Mouse (Mus musculus): ENCODE measurements at regions not wholly inside any gene's neighbourhood (a gene's known extent, or its start where the extent isn't known, plus 50 kb on each side); places are given as distances from the start of the nearest gene placed in this dataset.

DNA sequence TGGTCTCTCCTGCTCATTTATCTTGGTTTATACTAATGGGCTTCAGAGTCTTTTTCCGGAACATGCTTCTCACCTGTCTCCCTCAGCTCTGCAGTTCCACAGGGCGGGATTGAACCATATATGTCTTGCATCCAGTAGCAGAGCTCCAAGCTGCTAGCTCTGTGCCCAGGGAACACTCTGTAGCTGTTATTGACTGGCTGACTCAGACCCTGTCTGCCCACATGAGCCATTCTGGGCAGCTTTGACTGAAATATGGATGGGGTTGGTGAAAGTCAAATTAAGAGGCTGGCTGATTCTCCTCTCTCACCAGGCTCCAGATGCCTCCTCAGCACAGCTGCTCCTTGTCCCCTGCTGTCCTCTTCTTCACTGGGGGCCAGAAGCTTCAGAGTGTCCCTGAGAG, 81.4 kb upstream of the Irf2bp2 start:
- DNase-seq = peak in 1 of 2 experiments; percentile 39

DNA sequence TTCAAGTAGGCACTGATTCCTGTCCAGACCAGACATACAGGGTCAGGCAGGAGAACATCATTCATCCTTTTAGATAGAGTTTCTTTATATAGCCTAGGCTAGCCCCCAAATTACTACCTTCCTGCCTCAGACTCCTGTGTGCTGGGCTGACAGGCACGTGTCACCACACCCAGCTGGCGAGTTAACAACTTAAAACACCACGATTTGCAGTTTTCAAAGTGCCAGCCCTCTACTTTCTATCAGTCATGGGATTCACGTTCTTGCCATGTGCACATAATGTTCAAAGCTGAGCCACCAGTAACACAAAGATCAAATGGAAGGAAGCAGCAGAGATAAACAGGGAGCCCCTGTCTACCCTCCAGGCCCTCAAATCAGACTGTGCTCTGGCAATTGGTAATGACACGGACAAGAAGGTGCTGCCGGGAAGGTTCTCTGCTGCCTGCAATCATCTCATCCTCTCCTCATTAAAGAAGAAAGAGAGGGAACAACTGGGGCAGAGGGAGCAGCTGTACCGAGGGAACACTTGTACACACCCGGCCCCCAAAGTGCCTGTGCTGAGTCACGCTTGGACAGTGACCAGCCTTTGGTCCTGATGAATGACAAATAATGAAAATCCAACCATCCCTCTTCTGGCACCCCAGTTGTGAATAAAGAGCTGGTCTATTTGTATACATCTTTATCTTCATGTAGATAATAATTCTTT, 79.4 kb upstream of the Irf2bp2 start:
- peak in 1 of 2 experiments; percentile 14 for DNase-seq

DNA sequence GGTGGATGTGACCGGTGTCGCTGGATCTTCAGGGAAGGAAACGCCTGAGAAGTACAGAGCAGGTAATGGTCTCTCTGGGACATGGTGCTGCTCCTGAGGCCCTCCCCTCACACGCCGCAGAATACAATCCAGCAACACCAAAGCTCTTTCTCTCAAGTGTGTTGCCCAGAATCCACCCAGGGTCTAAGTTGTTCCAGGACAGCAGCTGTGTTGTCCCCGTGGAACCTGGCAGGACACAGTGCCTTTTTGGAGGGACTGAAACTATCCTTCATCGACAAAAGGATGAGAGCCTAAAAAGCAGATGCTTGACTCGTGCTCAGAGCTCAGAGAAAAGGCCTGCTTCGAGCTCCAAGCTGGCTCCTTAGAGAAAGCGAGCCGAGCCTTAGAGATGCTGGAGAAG, 77.8 kb upstream of the Irf2bp2 start:
- DNase-seq = peak in 1 of 2 experiments; percentile 22

DNA sequence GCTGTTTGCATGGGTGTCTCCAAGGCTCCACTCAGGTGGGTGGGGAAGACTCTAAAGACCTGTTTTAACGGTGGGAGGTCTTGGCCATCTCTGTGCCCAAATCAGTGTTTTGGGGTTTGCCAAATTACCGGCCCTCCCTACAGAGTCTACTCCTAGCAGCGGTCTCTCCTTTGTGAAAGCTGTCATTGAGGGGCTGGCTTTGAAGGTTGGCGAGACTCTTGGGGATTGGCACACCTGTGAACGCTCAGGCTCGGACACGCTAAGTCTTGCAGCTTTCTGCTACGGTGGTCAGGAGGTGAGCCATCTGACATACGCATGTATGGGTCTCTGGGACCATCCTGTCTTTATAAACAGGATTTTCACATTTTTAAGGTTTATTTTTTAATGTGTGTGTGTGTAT, 76.1 kb upstream of the Irf2bp2 start:
- peak in 1 of 2 experiments; percentile 10 for DNase-seq

DNA sequence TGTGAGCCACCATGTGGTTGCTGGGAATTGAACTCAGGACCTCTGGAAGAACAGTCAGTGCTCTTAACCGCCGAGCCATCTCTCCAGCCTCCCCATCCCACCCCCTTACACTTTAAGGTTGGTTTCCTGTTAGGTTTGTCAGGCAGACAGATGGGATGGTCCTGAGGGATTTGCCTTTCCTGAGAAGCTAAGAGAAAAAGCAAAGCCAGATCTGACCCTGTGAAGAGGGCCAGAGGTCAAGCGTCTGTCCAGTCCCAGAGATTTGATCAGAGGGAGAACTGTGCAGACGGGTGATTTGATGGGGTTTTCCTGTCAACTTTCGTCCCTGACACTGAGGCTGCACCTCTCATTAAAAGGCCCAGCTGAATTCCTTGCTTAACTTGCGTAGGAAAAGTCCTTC, 75.4 kb upstream of the Irf2bp2 start:
- peak in 1 of 2 experiments; percentile 16 for DNase-seq

DNA sequence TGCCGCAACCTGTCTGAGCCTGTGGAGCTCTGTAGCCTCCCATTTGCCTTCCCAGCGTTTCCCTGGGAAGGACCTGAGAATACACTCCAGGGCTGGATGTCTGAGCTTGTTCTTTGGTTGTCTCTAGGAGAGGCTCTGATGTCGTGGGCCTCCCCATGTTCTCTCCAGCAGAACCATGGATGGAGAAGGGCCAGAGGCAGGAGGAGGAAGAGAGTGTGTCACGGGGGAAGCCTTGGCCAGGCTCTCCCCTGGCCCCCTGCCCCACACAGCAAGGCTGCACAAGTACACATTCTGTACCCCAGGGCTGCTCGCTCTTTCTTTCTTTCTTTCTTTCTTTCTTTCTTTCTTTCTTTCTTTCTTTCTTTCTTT, 74.9 kb upstream of the Irf2bp2 start:
- peak; percentile 73 to 81 for DNase-seq

DNA sequence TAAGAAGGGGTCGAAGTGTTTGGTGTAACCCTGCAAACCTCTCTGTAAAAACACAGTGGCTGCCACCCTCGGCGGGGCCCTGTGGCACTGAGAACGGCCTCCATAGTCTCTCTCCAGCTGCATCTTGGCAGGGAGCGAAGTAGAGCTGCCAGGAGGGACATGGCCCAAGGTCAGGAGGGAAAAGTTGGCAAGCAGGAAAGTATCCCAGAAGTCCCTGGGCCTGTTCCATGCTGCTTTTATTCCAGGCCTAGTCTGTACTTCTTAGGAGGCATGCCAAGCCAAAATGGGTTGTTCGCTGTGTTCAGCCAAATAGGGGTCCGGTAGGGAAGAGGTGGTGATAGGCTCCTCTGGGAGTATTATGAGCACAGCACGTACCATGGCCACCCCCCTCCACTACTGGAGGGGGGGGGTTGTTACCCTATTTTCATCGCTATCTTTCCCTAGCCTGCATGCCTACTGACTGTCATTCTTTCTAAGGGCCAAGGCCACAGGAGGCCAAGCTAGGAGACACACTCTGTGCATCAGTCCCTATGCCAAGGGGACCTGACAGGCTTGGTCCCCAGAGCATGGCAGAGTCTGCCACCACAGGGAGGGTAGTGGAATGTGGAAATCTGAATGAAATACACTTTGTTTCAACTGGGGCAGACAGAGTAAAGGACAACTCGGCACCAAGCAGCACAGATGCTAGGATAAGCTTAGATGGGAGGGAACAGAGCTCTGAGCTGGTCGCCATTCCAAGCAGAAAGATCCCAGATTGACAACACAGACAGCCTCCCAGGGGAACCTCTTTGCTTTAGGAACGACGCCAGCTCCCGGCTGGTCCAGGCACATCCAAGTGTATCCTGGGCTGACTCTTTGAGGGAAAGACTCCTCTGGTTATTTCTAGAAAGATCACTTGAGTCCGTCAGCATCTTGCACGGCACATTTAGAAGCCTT, 74.2 kb upstream of the Irf2bp2 start:
- DNase-seq = peak; percentile 89 to 92

DNA sequence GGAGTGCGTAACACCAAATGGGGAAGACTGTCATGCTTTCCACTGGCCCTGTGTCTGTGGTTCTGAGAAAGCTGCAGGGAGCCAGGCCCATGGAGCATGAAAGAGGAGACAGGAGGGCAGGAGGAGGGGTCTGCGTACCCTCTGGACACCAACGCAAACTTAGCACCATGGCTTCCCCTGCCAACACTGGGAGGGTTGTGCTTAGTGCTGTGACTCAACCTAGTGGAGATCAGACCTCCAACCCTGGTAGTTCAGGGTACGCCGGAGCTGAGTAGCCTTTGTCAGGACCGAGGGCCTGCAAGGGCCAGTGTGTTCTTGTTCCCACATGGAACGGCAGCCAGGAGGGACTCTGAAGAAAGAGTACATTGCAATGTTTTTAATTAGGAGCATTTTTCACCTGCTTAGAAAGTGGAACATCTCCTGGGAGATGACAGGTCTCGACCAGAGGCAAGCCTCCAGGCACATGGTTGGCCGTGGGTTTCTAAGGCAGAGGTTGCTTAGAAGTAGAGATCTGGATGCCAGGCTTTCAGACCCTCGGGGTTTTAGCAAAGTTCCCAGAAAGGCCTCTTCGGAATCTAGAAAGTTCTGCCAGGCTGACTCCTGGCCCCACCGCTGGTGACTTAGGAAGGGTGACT, 73.4 kb upstream of the Irf2bp2 start:
- peak in 1 of 2 experiments; percentile 68 for DNase-seq

DNA sequence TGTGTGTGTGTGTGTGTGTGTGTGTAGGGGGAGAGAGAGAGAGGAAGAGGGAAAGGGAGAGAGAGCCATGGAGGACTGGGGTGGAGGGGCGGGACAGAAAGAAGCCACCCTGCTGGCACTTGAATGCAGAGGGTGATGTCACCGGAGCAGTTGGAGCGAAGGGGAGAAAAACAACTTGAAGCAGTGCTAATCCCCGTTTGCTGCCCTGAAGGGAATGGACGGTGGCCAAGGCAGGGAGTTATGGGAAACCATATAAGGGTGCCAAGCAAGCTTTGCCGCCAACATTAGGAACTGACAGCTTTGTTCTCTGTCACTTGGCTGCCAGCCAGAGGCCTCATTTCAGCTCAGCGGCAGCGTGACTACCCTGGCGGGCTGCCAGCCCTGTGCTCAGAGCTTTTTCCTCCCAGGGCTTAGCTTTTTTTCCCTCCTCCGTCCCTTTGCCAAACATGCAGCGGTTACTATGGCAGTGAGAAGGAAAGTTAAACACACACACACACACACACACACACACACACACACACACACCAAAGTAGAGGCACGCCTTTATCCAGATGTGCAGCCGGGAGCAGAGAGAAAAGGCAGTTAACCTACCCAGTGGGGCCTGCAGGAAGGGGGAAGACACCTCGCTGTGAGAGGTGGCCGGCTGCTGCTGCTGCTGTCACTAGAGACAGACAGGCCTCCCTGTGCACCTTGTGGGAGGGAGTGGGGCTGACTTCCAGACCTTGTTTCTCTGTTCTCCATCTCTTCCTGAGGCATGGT, 72.7 kb upstream of the Irf2bp2 start:
- DNase-seq = peak; percentile 100

DNA sequence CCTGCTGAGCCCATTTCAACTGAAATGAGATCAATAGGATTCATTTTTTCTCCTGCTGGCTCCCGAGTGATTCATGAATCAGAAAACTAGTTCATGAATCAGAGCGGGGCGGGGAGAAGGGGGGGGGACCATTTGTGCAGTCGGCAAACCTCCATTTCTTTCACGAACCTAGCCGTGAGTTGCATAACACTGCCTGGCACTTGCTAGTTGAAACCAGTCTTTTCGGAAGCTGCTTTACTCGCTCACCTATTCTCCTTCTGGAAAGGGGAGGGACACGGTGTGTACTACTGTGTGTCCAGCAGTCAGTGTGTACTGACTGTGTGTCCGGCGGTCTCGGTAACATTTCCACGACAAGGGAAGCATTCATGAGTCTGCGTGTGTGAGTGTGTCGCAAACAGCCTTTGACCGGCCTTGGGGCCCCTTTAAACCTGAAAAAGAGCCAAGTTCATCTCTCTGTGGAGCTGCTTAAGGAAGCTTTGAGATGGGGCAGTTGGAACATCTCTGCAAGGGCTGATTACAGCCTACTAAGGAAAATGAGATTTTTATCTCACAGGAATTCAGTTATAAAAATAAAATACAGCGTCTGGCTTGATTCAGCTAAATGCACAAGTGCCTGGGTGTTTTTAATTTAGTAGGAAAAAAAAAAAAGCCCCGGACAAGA, 71.9 kb upstream of the Irf2bp2 start:
- DNase-seq = peak; percentile 76 to 77

DNA sequence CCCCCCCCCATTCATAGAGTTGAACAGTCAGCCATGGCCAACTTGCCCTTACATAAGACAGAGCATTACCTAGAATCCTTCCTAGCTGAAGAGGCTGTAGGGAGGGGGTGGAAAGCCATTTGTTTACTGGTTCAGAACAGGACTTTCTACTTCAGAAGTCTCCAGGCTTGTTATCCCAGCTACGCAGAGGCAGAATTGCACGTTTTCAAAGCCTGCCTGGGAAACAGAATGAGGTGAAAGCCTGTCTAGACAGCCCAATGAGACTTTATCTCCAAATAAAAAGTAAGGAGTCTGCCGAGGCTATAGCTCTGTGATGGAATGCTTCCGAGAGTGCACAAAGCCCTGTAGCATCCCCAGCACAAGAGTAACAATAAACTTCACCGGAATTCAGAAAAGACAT, 71.1 kb upstream of the Irf2bp2 start:
- DNase-seq = no peak

DNA sequence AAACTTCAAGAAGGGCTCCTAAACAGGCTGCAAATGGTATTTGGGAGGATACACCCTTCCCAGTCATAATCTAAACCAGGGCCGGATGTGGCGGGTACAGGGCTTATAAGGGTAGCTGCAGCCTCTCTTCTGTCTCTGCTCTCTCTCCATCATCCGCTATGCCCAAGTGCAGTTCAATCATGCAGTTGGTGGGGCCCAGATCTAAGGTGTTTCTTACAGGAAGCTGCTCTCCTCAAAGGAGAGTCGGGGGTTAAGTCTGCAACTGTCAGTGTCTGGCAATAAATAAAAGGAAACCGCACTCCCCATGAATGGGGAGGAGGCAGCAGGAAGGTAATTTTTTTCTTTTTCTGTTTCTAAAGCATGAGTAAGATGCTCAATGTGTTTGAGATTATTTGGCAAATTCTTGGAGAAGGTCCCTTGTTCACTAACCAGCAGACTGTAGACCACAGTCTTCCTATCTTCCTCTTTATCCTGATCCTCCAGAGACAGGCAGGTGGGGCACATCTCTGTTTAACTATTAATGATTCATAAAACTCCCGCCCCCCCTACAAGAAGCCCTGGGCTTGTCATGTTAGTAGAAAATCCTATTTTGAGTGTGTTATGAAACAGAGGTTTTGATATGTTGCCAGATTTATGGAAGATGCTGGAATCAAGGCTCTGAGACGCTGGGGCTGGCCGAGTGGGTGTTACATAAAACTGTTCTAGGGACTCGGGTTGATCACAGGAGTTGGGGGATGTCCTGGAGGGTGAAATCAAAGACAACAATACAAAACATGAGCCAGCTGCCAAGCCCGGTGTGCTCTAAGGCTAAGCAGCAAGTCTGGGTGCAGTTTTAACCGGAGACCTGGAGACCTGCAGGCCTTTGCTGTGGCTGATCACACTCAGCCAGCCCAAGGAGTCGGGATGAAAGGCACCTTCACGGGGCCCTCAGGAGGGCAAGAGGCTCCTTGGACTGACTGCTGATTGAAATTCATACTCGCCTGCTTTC, 69.3 kb upstream of the Irf2bp2 start:
- DNase-seq = no peak

DNA sequence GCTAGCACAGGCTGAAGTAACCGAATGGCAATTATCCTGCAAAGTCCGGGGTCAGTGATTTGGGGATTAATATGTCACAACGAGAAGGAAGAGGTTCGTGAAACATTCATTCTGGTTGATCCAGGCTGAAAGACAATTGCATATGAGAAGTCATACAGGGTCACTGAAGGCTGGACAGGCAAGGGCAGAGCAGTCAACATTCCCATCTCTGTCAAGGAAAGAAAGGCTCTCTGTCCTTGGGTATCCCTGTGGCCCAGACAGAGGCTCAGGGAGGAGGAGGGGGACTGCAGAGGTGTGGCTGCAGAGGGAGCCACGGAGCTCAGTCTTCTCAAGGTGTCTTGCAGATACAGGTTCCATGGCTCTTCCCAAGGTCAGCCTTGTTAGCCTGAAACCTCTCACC, 68.4 kb upstream of the Irf2bp2 start:
- DNase-seq = no peak

DNA sequence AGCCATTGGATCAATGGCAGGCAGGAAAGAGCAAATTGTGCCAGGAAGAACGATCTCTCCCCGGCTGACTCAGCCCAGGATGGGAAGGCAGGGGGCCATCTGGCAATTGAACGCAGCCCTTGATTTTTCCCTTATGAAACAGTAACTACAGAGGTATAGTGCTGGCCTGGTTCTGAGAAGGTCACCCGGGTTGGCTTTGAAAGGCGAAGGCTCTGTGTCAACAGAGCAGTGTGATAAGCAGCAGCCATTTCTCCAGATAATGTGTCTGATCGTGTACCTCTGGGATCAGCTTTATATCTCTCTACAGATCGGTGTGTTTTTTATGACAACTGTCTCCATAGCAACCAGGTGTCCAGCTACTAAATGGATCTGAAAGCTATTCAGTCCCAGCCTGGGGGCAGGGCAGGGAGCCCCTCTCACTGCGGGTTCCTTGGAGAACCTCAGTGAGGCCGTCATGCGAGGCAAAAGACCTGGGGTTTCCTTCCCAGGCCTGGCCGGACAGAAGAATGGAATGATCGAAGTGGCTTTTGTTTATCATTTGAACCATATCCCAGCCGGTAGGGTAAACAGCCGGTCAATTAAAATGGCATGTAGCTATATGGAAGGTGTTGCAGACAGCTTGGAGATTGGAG, 67.8 kb upstream of the Irf2bp2 start:
- DNase-seq = peak; percentile 65 to 67

DNA sequence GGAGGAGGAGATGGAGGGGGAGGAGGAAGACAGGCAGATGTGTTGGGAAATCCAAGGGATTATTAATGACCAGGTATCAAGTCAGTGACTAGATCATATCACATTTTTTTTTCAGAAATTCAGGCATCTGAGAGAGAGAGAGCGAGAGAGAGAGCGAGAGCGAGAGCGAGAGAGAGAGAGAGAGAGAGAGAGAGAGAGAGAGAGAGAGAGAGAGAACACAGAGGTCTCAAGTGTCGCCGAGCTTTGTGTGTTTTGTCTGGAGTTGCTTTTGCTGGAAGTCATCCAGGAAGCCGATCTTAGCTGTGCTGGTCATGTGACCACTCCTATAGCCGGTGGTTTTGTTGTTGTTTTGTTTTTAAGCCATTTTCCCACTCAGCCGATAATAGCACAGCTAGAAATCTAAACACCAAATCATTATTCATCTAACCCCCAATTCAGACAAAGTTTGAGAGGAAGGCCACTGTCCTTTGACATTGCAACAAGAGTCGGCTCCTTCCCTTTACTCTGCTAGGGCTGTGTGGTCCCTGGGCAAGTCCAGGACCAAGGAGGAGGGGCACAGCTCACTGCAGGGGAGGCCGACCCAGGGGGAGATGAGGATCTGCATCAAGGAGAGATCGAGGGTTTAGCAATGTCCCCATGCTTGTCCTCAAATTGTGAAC, 67.0 kb upstream of the Irf2bp2 start:
- DNase-seq = peak; percentile 47 to 60

DNA sequence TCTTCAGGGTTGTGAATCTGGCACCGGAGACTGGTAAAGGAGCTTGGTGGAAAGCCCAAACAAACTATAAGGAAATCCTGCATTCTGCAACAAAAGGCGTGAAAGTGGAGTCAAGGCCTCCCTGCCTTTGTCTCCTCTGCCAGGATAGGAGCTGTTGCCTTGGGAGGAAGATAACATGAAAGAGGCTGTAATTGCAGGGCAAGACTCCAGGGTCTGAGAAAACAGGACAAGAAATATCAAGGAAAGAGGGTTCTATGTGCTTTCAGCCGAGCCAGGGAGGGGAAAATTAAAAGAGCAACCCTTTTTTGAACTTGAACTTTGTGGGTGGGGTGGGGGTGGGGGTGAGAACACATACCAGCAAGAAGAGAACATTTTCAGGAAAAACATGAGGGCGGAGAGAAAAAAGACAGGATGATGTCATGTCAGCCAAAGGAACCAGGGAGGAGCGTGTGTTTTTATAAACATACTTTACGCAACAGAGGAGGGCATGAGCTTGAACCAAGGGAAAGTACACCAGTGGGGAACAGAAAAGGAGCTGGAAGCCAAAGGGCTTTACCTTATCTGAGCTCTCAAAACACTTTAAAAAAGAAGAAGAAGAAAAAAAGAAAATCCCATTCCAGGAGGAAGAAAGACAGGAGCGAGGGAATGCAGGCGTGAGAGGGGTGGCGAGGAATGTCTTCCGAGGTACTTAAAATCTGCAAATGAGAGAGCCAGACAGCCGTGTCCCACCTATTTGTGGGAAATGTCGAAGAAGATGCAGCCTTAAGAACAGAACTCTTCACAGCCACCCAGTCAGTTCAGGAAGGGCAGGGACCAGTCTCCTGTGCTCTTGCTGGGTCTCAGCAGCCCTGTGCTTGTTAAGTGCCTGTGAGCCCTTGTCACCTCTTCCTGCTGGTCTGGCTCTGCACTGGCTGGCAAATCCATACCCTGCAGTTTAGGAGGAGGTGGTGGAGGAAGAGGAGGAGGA, 66.2 kb upstream of the Irf2bp2 start:
- DNase-seq = no peak

DNA sequence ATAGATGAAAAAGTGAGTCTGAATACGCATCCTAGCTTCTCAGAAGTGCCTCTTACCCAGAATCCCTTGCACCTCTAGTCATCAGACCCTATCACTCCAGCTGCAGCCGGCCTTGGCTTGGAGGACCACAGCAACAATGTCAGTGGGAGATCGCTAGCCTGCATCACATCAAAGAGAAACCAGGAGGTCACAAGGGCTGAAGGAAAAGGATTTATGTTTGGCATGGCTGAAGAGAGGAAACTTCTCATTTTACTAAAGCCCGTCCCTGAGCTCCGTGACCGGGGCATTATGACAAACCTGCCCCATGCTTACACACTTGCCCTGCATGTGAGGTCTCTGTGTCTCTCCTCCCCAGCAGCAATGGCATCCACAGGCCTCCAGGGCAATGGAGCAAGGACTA, 63.8 kb upstream of the Irf2bp2 start:
- no peak for DNase-seq

DNA sequence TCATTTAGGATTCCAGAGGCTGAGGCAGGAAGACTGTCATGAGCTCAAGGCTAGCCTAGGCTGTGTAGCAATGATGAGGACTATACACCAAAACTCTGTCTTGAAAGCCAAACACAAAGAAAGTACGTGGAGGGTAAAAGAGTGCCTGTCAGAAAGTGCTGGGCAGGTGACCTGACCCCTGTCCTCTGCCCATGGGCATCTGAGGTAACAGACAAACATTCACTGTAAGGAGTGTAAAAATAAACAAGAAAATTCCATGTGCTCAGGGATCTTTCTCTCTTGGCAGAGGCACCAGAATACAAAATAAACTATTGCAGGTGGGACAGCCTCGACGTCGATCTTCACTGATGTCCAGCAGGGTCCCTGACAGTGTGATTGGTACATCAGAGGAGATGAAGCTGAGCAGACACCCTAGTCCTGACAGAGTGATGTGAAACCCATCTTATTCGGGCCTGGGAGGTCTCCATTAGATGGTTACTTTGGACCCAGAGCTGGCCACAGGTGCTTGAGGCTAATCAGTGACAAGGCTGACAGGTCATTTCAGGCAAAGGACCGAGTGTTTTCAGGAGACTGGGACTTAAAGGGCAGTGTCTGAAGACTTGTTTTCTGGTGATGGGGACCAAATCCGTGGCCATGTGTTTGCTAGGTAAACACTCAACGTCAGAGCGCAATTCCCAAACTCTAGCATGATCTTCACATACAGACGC, 62.9 kb upstream of the Irf2bp2 start:
- DNase-seq = no peak
